Mouse (Mus musculus) embryonic facial prominence, embryonic 15.5 days (tissue): ENCODE results near the gene Lipt1. TPM values are rescaled to one million over a fixed set of nuclear protein-coding genes. Genes with fewer than 3 reads are reported as not detected.

Source experiments
- ATAC-seq: fragments of 200-750 bp; cut with Nextera tagmentation; 2 replicates; pipeline ENCODE4 v1.8.0; 2017; ENCODE audit warnings: low read depth, moderate TSS enrichment; ENCODE audit not compliant: insufficient number of reproducible peaks, low FRiP score, low TSS enrichment
- H3K27ac ChIP-seq: fragments of 300-500 bp; sonication (generic); replicated peaks from 2 replicates; pipeline ENCODE4 v1.5.1; 2015; ENCODE audit warnings: mild to moderate bottlenecking, inconsistent platforms
- H3K27me3 ChIP-seq: fragments of 300-500 bp; sonication (generic); 2 replicates; pipeline ENCODE4 v1.6.1; 2015; ENCODE audit warnings: inconsistent platforms
- H3K36me3 ChIP-seq: fragments of 300-500 bp; sonication (generic); 2 replicates; pipeline ENCODE4 v1.6.1; 2015; ENCODE audit warnings: mild to moderate bottlenecking, inconsistent platforms
- H3K4me1 ChIP-seq: fragments of 300-500 bp; sonication (generic); 2 replicates; pipeline ENCODE4 v1.6.1; 2015; ENCODE audit warnings: inconsistent platforms
- H3K4me2 ChIP-seq: fragments of 300-500 bp; sonication (generic); replicated peaks from 2 replicates; pipeline ENCODE4 v1.6.1; 2015; ENCODE audit warnings: mild to moderate bottlenecking, inconsistent platforms
- H3K4me3 ChIP-seq: fragments of 300-500 bp; sonication (generic); replicated peaks from 2 replicates; pipeline ENCODE4 v1.5.1; 2015; ENCODE audit warnings: mild to moderate bottlenecking, inconsistent platforms
- H3K9ac ChIP-seq: fragments of 300-500 bp; sonication (generic); 2 replicates; pipeline ENCODE4 v1.6.1; 2015; ENCODE audit warnings: inconsistent platforms
- H3K9me3 ChIP-seq: fragments of 300-500 bp; sonication (generic); replicated peaks from 2 replicates; pipeline ENCODE4 v1.6.1; 2016; ENCODE audit warnings: inconsistent platforms
- WGBS: fragments of 180-500 bp; shearing (Covaris S2); methylation state at CpG from one replicate; pipeline ENCODE4 v1.1.7; 2015; 5-methylcytosine and 5-hydroxymethylcytosine counted together
- polyA plus RNA-seq: library from polyadenylated mRNA; unstranded; fragments of >200 nt; fragmentation: Nextera tagmentation; extraction: Ambion mirVana; gene quantifications from 2 replicates; pipeline ENCODE4 v1.2.1, GENCODE M21; 2015

Gene Lipt1
- polyA plus RNA-seq, 1 experiment from 2014 or later = 9.3 TPM

- no peak overlapping the region for H3K4me3 ChIP-seq
- H3K27ac ChIP-seq = no peak overlapping the region
- H3K4me2 ChIP-seq = no peak overlapping the region
- no peaks in the 10 kb centered on the region for H3K9me3 ChIP-seq
- no peak overlapping the region for H3K9ac ChIP-seq
- ATAC-seq = no peak
- no peaks in the 10 kb centered on the region for H3K4me1 ChIP-seq
- no peaks in the 10 kb centered on the region for H3K27me3 ChIP-seq
- WGBS = 36% methylated on average over 6 of the region's 6 CpGs
- H3K36me3 ChIP-seq = peaks cover 15% of the 10 kb centered on the region
Observed at GRCm38 (mm10) chr1:37903178-37903577, 31.6 kb downstream of the Lipt1 start.

DNA sequence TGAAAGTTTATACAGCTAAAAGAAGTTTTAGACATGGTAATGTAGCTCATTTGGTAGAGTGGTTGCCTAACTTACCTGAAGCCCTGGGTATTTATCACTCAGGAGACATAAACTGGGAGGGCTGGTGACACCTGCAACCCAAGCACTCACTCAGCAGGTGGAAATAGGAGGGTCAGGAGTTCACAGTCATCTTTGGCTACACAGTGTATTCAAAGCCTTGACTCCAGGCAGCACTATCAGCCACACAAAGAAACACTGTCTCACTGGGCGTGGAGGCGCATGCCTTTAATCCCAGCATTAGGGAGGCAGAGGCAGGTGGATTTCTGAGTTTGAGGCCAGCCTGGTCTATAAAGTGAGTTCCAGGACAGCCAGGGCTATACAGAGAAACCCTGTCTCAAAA, 41.2 kb downstream of the Lipt1 start:
- no peak overlapping the region for H3K27ac ChIP-seq
- H3K4me3 ChIP-seq = no peak overlapping the region
- H3K27me3 ChIP-seq = 0 out of 2 replicates have a peak, but pooled peaks cover 2% of the 10 kb centered on the region
- WGBS = 73% methylated on average over 2 of the region's 2 CpGs
- no peak for ATAC-seq
- no peaks in the 10 kb centered on the region for H3K36me3 ChIP-seq
- no peak overlapping the region for H3K9ac ChIP-seq
- no peak overlapping the region for H3K4me2 ChIP-seq
- H3K9me3 ChIP-seq = no peaks in the 10 kb centered on the region
- H3K4me1 ChIP-seq = no peaks in the 10 kb centered on the region

GRCm38 (mm10) chr1:37916393-37916792, 44.9 kb downstream of the Lipt1 start, which contains the start of gene Lyg2:
TSS of gene Lyg2 (minus strand) at chr1:37916493.
- H3K36me3 ChIP-seq = no peaks in the 10 kb centered on the region
- H3K9ac ChIP-seq = no peak within 1 kb of the TSS
- no peak for ATAC-seq
- H3K9me3 ChIP-seq = no peaks in the 10 kb centered on the region
- no peak within 1 kb of the TSS for H3K4me2 ChIP-seq
- no peak within 1 kb of the TSS for H3K27ac ChIP-seq
- 0 out of 2 replicates have a peak, but pooled peaks cover 2% of the 10 kb centered on the region for H3K27me3 ChIP-seq
- H3K4me1 ChIP-seq = no peaks in the 10 kb centered on the region
- WGBS = 71% methylated on average over 5 of the region's 5 CpGs
- H3K4me3 ChIP-seq = no peak within 1 kb of the TSS

- 61% methylated on average over 13 of the region's 13 CpGs for WGBS
- Histone ChIP-seq H3K27me3 (0 out of 2 replicates have a peak, but pooled peaks cover under 1% of the 10 kb centered on the region), H3K36me3 (no peaks in the 10 kb centered on the region), H3K4me1 (no peaks in the 10 kb centered on the region), H3K9me3 (no peaks in the 10 kb centered on the region), H3K4me3 (no peak overlapping the region), H3K4me2 (no peak overlapping the region), H3K9ac (no peak overlapping the region), H3K27ac (no peak overlapping the region)
- no peak for ATAC-seq
Observed at GRCm38 (mm10) chr1:37917666-37918065, 46.1 kb downstream of the Lipt1 start.

DNA sequence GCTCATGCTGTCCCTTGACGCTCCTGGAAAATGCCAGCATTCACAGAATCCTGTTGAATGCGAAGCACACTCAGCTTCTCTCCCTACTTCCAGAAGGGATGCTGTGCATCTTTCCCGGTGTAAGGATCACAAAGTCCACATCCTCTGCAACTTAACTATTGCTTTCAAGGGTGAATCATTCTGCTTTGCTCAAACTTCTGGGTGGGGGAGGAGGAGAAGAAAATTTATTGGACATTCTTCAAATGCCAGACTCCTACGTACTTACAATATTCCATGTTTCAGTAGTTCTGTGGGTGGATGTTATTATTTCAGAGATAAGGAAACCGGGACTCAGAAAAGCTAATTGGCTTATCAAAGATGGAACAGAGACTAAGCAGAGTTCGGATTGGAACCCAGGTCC, 46.6 kb downstream of the Lipt1 start:
- H3K9ac ChIP-seq = no peak overlapping the region
- H3K36me3 ChIP-seq = no peaks in the 10 kb centered on the region
- no peak overlapping the region for H3K4me3 ChIP-seq
- no peak overlapping the region for H3K4me2 ChIP-seq
- no peaks in the 10 kb centered on the region for H3K4me1 ChIP-seq
- H3K9me3 ChIP-seq = no peaks in the 10 kb centered on the region
- no peak overlapping the region for H3K27ac ChIP-seq
- H3K27me3 ChIP-seq = no peaks in the 10 kb centered on the region
- no peak for ATAC-seq
- 67% methylated on average over 6 of the region's 6 CpGs for WGBS

DNA sequence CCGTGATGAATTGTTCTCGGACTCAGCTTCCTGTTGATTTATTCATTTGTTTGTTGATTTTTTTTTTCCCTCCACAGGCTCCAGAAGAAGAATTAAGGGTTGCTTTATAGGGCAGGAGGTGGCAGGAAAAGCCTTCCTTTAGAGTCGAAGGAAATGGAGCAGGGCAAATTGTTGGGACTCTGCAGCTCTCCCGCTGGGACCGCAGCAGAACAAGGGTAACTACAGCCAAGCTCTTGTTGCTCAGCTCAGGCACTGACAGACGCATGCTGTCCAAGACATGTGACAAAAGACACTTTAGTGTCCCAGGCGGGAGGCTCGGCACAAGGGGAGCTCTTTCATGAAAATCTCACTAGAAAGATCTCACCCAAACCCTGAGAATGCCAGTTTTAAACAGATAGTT, 51.0 kb downstream of the Lipt1 start:
- ATAC-seq = no peak
- no peaks in the 10 kb centered on the region for H3K27me3 ChIP-seq
- H3K27ac ChIP-seq = no peak overlapping the region
- H3K4me3 ChIP-seq = no peak overlapping the region
- no peaks in the 10 kb centered on the region for H3K4me1 ChIP-seq
- H3K9ac ChIP-seq = no peak overlapping the region
- 46% methylated on average over 8 of the region's 8 CpGs for WGBS
- no peaks in the 10 kb centered on the region for H3K36me3 ChIP-seq
- no peak overlapping the region for H3K4me2 ChIP-seq
- H3K9me3 ChIP-seq = no peaks in the 10 kb centered on the region

Other genes with a start within 250 kb of the Lipt1 start
- gene 2010300C02Rik, start 151.7 kb upstream of the Lipt1 start, polyA plus RNA-seq = 7.9 and 11.5 TPM in 2 replicates
- gene Tsga10, start 5.3 kb upstream of the Lipt1 start, polyA plus RNA-seq = 8.3 and 8.9 TPM in 2 replicates
- 23.5 and 23.8 TPM in 2 replicates for gene Mitd1, start 18.7 kb downstream of the Lipt1 start, polyA plus RNA-seq
- 237 and 239 TPM in 2 replicates for gene Mrpl30, start 18.7 kb downstream of the Lipt1 start, polyA plus RNA-seq
- gene Lyg2, start 44.8 kb downstream of the Lipt1 start, polyA plus RNA-seq = 1.7 and 1.8 TPM in 2 replicates
- 0.43 TPM in 1 of 2 replicates, not detected in the other for gene Lyg1, start 86.0 kb downstream of the Lipt1 start, polyA plus RNA-seq
- gene Txndc9, start 126.2 kb downstream of the Lipt1 start, polyA plus RNA-seq = 127 and 148 TPM in 2 replicates
- 25.9 and 29.5 TPM in 2 replicates for gene Eif5b, start 126.3 kb downstream of the Lipt1 start, polyA plus RNA-seq